ENCODE assay signal across 17 mouse cellular contexts in genomic region chr6:51002713-51003112, GRCm38 (mm10).
DNase-seq lines count a peak whose midpoint lies in the region; ATAC-seq and TF ChIP-seq lines count a peak whose summit lies in the region.
"Had no signal": no experiment of that assay in that cellular context is flagged by ENCODE, and none has a peak within 500 bp of the region (broad histone marks: within the 10 kb centered on the region; RNA-seq: fewer than 3 reads in every experiment).

No protein-coding gene starts in this region.

- no peak overlapping the region for H3K4me3 ChIP-seq in forebrain, embryonic 10.5 days
- no peak overlapping the region for H3K4me3 ChIP-seq in forebrain, embryonic 11.5 days (ENCODE audit: low read depth, low read length)
- H3K4me3 ChIP-seq in forebrain, embryonic 14.5 days (ENCODE audit: low read depth, low read length): no peak overlapping the region
- no peak overlapping the region for H3K4me3 ChIP-seq in limb, embryonic 11.5 days (ENCODE audit: low read depth, low read length)
- H3K4me3 ChIP-seq in kidney, adult 2 months (ENCODE audit: insufficient read depth, low read depth, low read length): no peak overlapping the region
- H3K4me3 ChIP-seq: heart, embryonic 10.5 days; layer of hippocampus, adult 2 months had no signal

- H3K27me3 ChIP-seq in forebrain, embryonic 10.5 days (ENCODE audit: poor library complexity, severe bottlenecking): peaks cover 51% of the 10 kb centered on the region
- no peaks in the 10 kb centered on the region; the same call in 1 of the 2 replicates for H3K27me3 ChIP-seq in forebrain, embryonic 11.5 days (ENCODE audit: control insufficient read depth, insufficient read depth, low read length)
- H3K27me3 ChIP-seq in forebrain, embryonic 14.5 days (replicated peaks; ENCODE audit: control insufficient read depth, insufficient read depth, low read length): no peaks in the 10 kb centered on the region
- H3K27me3 ChIP-seq in limb, embryonic 11.5 days (ENCODE audit: control insufficient read depth, insufficient read depth, low read length): no peaks in the 10 kb centered on the region
- H3K27me3 ChIP-seq in kidney, adult 2 months (replicated peaks; ENCODE audit: control insufficient read depth, insufficient read depth, low read length): no peaks in the 10 kb centered on the region

- H3K4me2 ChIP-seq in forebrain, embryonic 11.5 days (ENCODE audit: low read depth, low read length, severe bottlenecking): no peak overlapping the region
- H3K4me2 ChIP-seq in forebrain, embryonic 14.5 days (ENCODE audit: low read length): no peak overlapping the region
- no peak overlapping the region; the same call in 1 of the 2 replicates for H3K4me2 ChIP-seq in limb, embryonic 11.5 days (ENCODE audit: low read depth, severe bottlenecking)

- 70% methylated on average over 7 of the region's 7 CpGs for WGBS in forebrain, embryonic 10.5 days
- WGBS in forebrain, embryonic 11.5 days: 64% methylated on average over 7 of the region's 7 CpGs
- 48% methylated on average over 7 of the region's 7 CpGs for WGBS in forebrain, embryonic 14.5 days
- 14% methylated on average over 7 of the region's 7 CpGs for WGBS in limb, embryonic 11.5 days
- 73% methylated on average over 7 of the region's 7 CpGs for WGBS in kidney, adult 2 months

- peaks cover 43% of the 10 kb centered on the region for H3K4me1 ChIP-seq in forebrain, embryonic 10.5 days
- peaks cover 6% of the 10 kb centered on the region for H3K4me1 ChIP-seq in forebrain, embryonic 11.5 days (replicated peaks; ENCODE audit: control insufficient read depth, insufficient read depth, low read length)
- peaks cover 10% of the 10 kb centered on the region; the same call in 1 of the 2 replicates for H3K4me1 ChIP-seq in forebrain, embryonic 14.5 days (ENCODE audit: control insufficient read depth, insufficient read depth, low read length)
- H3K4me1 ChIP-seq in limb, embryonic 11.5 days (ENCODE audit: control insufficient read depth, insufficient read depth, low read length): peaks cover 36% of the 10 kb centered on the region
- H3K4me1 ChIP-seq in kidney, adult 2 months (ENCODE audit: control insufficient read depth, insufficient read depth, low read length): no peaks in the 10 kb centered on the region
- H3K4me1 ChIP-seq: heart, embryonic 10.5 days had no signal

- TF ChIP-seq CTCF in kidney, adult 2 months (conservative IDR thresholded peaks at IDR 0.05; ENCODE audit: insufficient read depth, insufficient read length, low read depth, low read length): no peak

- no peaks in the 10 kb centered on the region for H3K36me3 ChIP-seq in forebrain, embryonic 10.5 days (replicated peaks)
- no peaks in the 10 kb centered on the region for H3K36me3 ChIP-seq in forebrain, embryonic 11.5 days (ENCODE audit: control insufficient read depth, insufficient read depth, low read length)
- H3K36me3 ChIP-seq in forebrain, embryonic 14.5 days (ENCODE audit: control insufficient read depth, insufficient read depth, low read length): no peaks in the 10 kb centered on the region
- H3K36me3 ChIP-seq in limb, embryonic 11.5 days (ENCODE audit: control insufficient read depth, insufficient read depth, low read length): no peaks in the 10 kb centered on the region
- H3K36me3 ChIP-seq in kidney, adult 2 months (ENCODE audit: control insufficient read depth, insufficient read depth, low read length): no peaks in the 10 kb centered on the region
- H3K36me3 ChIP-seq: heart, embryonic 10.5 days had no signal

- ATAC-seq in forebrain, embryonic 11.5 days (replicated peaks; ENCODE audit: low FRiP score): no peak
- ATAC-seq in forebrain, embryonic 14.5 days: peak; percentile 56; the same call in 1 of the 2 replicates
- peak; percentile 61 for ATAC-seq in limb, embryonic 11.5 days (ENCODE audit: insufficient number of reproducible peaks, low FRiP score, low TSS enrichment, low read depth)
- ATAC-seq: midbrain, embryonic 16.5 days had no signal

- TF ChIP-seq POLR2A in kidney, adult 2 months (IDR thresholded peaks at IDR 0.05; ENCODE audit: low read depth, low read length): no peak

- H3K27ac ChIP-seq in forebrain, embryonic 10.5 days: peak overlapping the region; percentile 72
- no peak overlapping the region for H3K27ac ChIP-seq in forebrain, embryonic 11.5 days (ENCODE audit: low read depth, low read length)
- no peak overlapping the region for H3K27ac ChIP-seq in forebrain, embryonic 14.5 days (ENCODE audit: low read depth, low read length)
- peak overlapping the region; percentile 86 for H3K27ac ChIP-seq in limb, embryonic 11.5 days (replicated peaks; ENCODE audit: low read depth, low read length)
- no peak overlapping the region for H3K27ac ChIP-seq in kidney, adult 2 months (ENCODE audit: insufficient read depth, low read depth, low read length)
- H3K27ac ChIP-seq: heart, embryonic 10.5 days; layer of hippocampus, adult 2 months; macrophage had no signal

- no peak overlapping the region for H3K9ac ChIP-seq in forebrain, embryonic 11.5 days (ENCODE audit: low read length)
- H3K9ac ChIP-seq in forebrain, embryonic 14.5 days (ENCODE audit: low read length): no peak overlapping the region
- H3K9ac ChIP-seq in limb, embryonic 11.5 days (ENCODE audit: low read length): peak overlapping the region; percentile 27; the same call in 1 of the 2 replicates

- H3K9me3 ChIP-seq in forebrain, embryonic 10.5 days: no peaks in the 10 kb centered on the region
- H3K9me3 ChIP-seq in forebrain, embryonic 11.5 days (ENCODE audit: control insufficient read depth, low read length): no peaks in the 10 kb centered on the region
- no peaks in the 10 kb centered on the region for H3K9me3 ChIP-seq in forebrain, embryonic 14.5 days (replicated peaks; ENCODE audit: control insufficient read depth, low read length)
- no peaks in the 10 kb centered on the region for H3K9me3 ChIP-seq in limb, embryonic 11.5 days (ENCODE audit: control insufficient read depth, low read length)
- H3K9me3 ChIP-seq: heart, embryonic 10.5 days had no signal

- DNase-seq in forebrain, embryonic 10.5 days (ENCODE audit: extremely low spot score, low spot score): peak; percentile 42
- no peak for DNase-seq in forebrain, embryonic 11.5 days (ENCODE audit: low spot score)
- peak; percentile 87 for DNase-seq in embryo, embryonic 11 days
- peak; percentile 72 for DNase-seq in forebrain, embryonic 14.5 days (ENCODE audit: low spot score)
- peak; percentile 84 for DNase-seq in limb, embryonic 11.5 days (ENCODE audit: low spot score)
- no peak for DNase-seq in kidney, adult 2 months
- DNase-seq in Muller cell, postnatal 12 days (ENCODE audit: inconsistent ontology term): no peak
- no peak for DNase-seq in layer of hippocampus, postnatal 25 days (ENCODE audit: extremely low spot score in 1 of 2, low spot score in 1 of 2)
- DNase-seq: cerebellum, adult 9-11 months; heart, postnatal 4 days; kidney, adult 8-10 months; right cerebral cortex, adult 18-20 months; thymus, adult 2 months had no signal

Comparison
In these comparisons a context has a peak if more than half of its experiments do, and no peak if none do; other contexts are left out.
1. DNase-seq: peak in forebrain, embryonic 10.5 days (single experiment), embryo, embryonic 11 days (single experiment), forebrain, embryonic 14.5 days (single experiment) and limb, embryonic 11.5 days (single experiment); none in forebrain, embryonic 11.5 days (single experiment), kidney, adult 2 months (single experiment), Muller cell, postnatal 12 days (single experiment) and layer of hippocampus, postnatal 25 days (0 of 2).
2. H3K27ac ChIP-seq: peak in forebrain, embryonic 10.5 days (single experiment) and limb, embryonic 11.5 days (single experiment); none in forebrain, embryonic 11.5 days (single experiment), forebrain, embryonic 14.5 days (single experiment) and kidney, adult 2 months (single experiment).